Mouse (Mus musculus) thymus, adult 2 months (tissue): ENCODE data around the gene Clns1a.

Experiments
- CTCF ChIP-seq: fragments of 200-500 bp; IDR thresholded peaks from 2 replicates; pipeline ENCODE4 v1.5.1; 2012; ENCODE audit warnings: mild to moderate bottlenecking, control low read depth, low read length, moderate library complexity, borderline replicate concordance; ENCODE audit not compliant: control insufficient read depth, poor library complexity, insufficient read depth; ENCODE audit errors: extremely low read depth
- POLR2A ChIP-seq: fragments of 200-500 bp; IDR thresholded peaks from 2 replicates; pipeline ENCODE4 v1.6.1; 2012; ENCODE audit warnings: mild to moderate bottlenecking, low read length, control low read depth, moderate library complexity; ENCODE audit not compliant: control insufficient read depth, poor library complexity, insufficient read depth; ENCODE audit errors: extremely low read depth

DNA sequence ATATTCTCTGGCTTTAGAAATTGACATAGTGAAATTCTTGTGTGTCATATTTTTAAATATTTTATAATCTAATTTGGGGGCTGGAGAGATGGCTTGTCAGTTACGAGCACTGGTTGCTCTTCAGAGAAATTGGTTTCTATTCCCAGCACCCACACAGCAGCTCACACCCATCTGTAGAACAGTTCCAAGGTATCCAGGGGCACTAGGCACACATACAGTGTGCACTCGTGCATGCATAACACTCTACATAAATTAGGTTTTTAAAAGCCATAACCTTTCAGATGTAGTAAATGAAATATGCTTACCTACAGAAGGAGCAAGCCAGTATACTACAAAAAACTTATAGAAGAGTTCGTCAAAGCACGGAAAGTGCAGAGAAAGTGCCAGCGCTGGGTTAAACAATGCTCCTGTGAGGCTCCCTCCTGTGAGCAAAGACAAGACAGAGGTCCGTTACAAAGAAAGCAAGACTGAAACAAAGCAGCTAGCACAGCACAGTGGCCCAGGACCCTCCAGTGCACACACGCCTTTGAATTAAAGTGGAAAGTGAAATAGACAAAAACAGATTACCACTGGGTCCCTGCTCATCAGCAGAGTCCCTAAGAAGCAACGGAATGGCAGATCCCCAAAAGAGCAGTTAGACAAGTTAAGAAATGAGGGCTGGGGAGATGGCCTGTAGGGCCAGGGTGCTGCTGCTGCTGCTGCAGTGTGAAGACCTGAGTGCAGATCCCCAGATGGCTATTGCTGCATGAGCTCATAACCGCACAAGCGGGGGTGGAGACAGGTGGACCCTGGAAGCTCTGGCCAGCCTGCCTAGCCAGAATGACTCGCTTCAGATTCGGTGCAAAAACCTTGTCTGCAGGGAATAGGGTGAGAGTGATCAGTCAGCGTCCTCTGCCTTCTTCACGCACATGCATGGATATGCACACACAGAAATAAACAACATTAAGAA, 32.5 kb downstream of the Clns1a start:
- TF ChIP-seq CTCF: no peak
- TF ChIP-seq POLR2A: no peak
